Mouse (Mus musculus) embryonic fibroblast, embryonic 13.5 days (primary cell): Measurements from ENCODE around the gene Dnah11.

Experiments used
- CTCF ChIP-seq: IDR thresholded peaks from 2 replicates; pipeline ENCODE4 v1.5.1; 2011; ENCODE audit warnings: mild to moderate bottlenecking, control low read depth, low read length, moderate library complexity, borderline replicate concordance; ENCODE audit not compliant: insufficient read depth
- POLR2A ChIP-seq: IDR thresholded peaks from 2 replicates; pipeline ENCODE4 v1.6.1; 2011; ENCODE audit warnings: low read depth, mild to moderate bottlenecking, control low read depth, low read length, moderate library complexity

- TF ChIP-seq CTCF (no peak), POLR2A (no peak)
These were observed 287.4 kb downstream of the Dnah11 start for GRCm38 (mm10) chr12:117911396-117911795.
